Mouse (Mus musculus): ENCODE measurements at regions not wholly inside any gene's neighbourhood (a gene's known extent, or its start where the extent isn't known, plus 50 kb on each side); places are given as distances from the start of the nearest gene placed in this dataset.

- TF ChIP-seq POLR2A (IDR thresholded peaks at IDR 0.05; ENCODE audit: borderline replicate concordance, extremely low read depth, insufficient read depth, insufficient read length, poor library complexity, severe bottlenecking) = no peak
- TF ChIP-seq CTCF (IDR thresholded peaks at IDR 0.05; ENCODE audit: borderline replicate concordance, extremely low read depth, insufficient read depth, insufficient read length) = peak; percentile 27; the same call in 1 of the 2 replicates
Observed at GRCm38 (mm10) chr2:56025059-56025458, 589.3 kb downstream of the Kcnj3 start.
